Mouse (Mus musculus): ENCODE results near the gene Ccdc136. TPM values are rescaled to one million over a fixed set of nuclear protein-coding genes. Genes with fewer than 3 reads are reported as not detected.
"Not testable (repeated sequence)": the region's sequence is repeated elsewhere in the genome, so short reads cannot be mapped to it uniquely, and the experiment has no call there.

Ccdc136 gene
- 21.2 and 21.6 TPM in 2 replicates for polyA plus RNA-seq (2016; fragmentation: Nextera tagmentation; extraction: Ambion mirVana)

- H3K36me3 ChIP-seq (replicated peaks), result peaks cover 7% of the 10 kb centered on the region
- H3K4me1 ChIP-seq, result peaks cover 30% of the 10 kb centered on the region
- H3K27ac ChIP-seq, result peak within 1 kb of the TSS; percentile 87
- WGBS, result under 1% methylated on average over 41 of the region's 49 CpGs
- H3K9me3 ChIP-seq, result no peaks in the 10 kb centered on the region
- peak; percentile 77 for DNase-seq (ENCODE audit: extremely low spot score, low spot score)
- H3K4me3 ChIP-seq, result peak within 1 kb of the TSS; percentile 84
- H3K27me3 ChIP-seq (ENCODE audit: poor library complexity, severe bottlenecking), result peaks cover 49% of the 10 kb centered on the region
Observed at GRCm38 (mm10) chr6:29395910-29396713, at the start of gene Ccdc136. Gene Ccdc136 (plus strand): TSS chr6:29396309.

GRCm38 (mm10) chr6:29346512-29346911 is 49.6 kb upstream of the Ccdc136 start:
- not testable (repeated sequence) for H3K4me3 ChIP-seq; H3K27me3 ChIP-seq (ENCODE audit: poor library complexity, severe bottlenecking); H3K36me3 ChIP-seq (replicated peaks); DNase-seq (ENCODE audit: extremely low spot score, low spot score); H3K27ac ChIP-seq; H3K9me3 ChIP-seq
- peaks cover 17% of the 10 kb centered on the region for H3K4me1 ChIP-seq
- WGBS, result 91% methylated on average over 2 of the region's 2 CpGs

GRCm38 (mm10) chr6:29347189-29347588 is 48.9 kb upstream of the Ccdc136 start:
- peaks cover 17% of the 10 kb centered on the region for H3K4me1 ChIP-seq
- peak overlapping the region; percentile 92 for H3K4me3 ChIP-seq
- H3K27me3 ChIP-seq (ENCODE audit: poor library complexity, severe bottlenecking), result no peaks in the 10 kb centered on the region
- H3K27ac ChIP-seq, result peak overlapping the region; percentile 95
- DNase-seq (ENCODE audit: extremely low spot score, low spot score), result no peak
- no peaks in the 10 kb centered on the region for H3K9me3 ChIP-seq
- H3K36me3 ChIP-seq (replicated peaks), result 0 out of 2 replicates have a peak, but pooled peaks cover 6% of the 10 kb centered on the region
- WGBS, result 46% methylated on average over 7 of the region's 7 CpGs

- no peaks in the 10 kb centered on the region for H3K27me3 ChIP-seq (ENCODE audit: poor library complexity, severe bottlenecking)
- H3K4me3 ChIP-seq, result peak within 1 kb of the TSS; percentile 92
- H3K27ac ChIP-seq, result peak within 1 kb of the TSS; percentile 95
- H3K4me1 ChIP-seq, result peaks cover 17% of the 10 kb centered on the region
- DNase-seq (ENCODE audit: extremely low spot score, low spot score), result peak; percentile 100
- WGBS, result 0% methylated on average over 55 of the region's 55 CpGs
- no peaks in the 10 kb centered on the region for H3K9me3 ChIP-seq
- 0 out of 2 replicates have a peak, but pooled peaks cover 6% of the 10 kb centered on the region for H3K36me3 ChIP-seq (replicated peaks)
Observed at GRCm38 (mm10) chr6:29347665-29348370, 48.3 kb upstream of the Ccdc136 start, which contains the start of gene Calu. Gene Calu (plus strand): TSS chr6:29348069.

GRCm38 (mm10) chr6:29348371-29348724 is 47.8 kb upstream of the Ccdc136 start:
- Histone ChIP-seq H3K9me3 (no peaks in the 10 kb centered on the region), H3K36me3 (replicated peaks) (0 out of 2 replicates have a peak, but pooled peaks cover 6% of the 10 kb centered on the region), H3K4me1 (peaks cover 17% of the 10 kb centered on the region), H3K4me3 (peak overlapping the region; percentile 92), H3K27ac (peak overlapping the region; percentile 95), H3K27me3 (ENCODE audit: poor library complexity, severe bottlenecking) (no peaks in the 10 kb centered on the region)
- under 1% methylated on average over 15 of the region's 15 CpGs for WGBS
- no peak for DNase-seq (ENCODE audit: extremely low spot score, low spot score)

- peaks cover 17% of the 10 kb centered on the region for H3K4me1 ChIP-seq
- no peak overlapping the region for H3K4me3 ChIP-seq
- H3K27ac ChIP-seq, result no peak overlapping the region
- no peaks in the 10 kb centered on the region for H3K9me3 ChIP-seq
- peaks cover 16% of the 10 kb centered on the region for H3K36me3 ChIP-seq (replicated peaks)
- DNase-seq (ENCODE audit: extremely low spot score, low spot score), result no peak
- no peaks in the 10 kb centered on the region for H3K27me3 ChIP-seq (ENCODE audit: poor library complexity, severe bottlenecking)
Observed at GRCm38 (mm10) chr6:29351613-29352012, 44.5 kb upstream of the Ccdc136 start.

- Histone ChIP-seq H3K4me1 (peaks cover 9% of the 10 kb centered on the region), H3K4me3 (no peak overlapping the region), H3K36me3 (replicated peaks) (peaks cover 28% of the 10 kb centered on the region), H3K27me3 (ENCODE audit: poor library complexity, severe bottlenecking) (no peaks in the 10 kb centered on the region), H3K9me3 (no peaks in the 10 kb centered on the region), H3K27ac (no peak overlapping the region)
- no peak for DNase-seq (ENCODE audit: extremely low spot score, low spot score)
- WGBS, result 53% methylated on average over 5 of the region's 5 CpGs
Observed at GRCm38 (mm10) chr6:29352816-29353215, 43.3 kb upstream of the Ccdc136 start.

- DNase-seq (ENCODE audit: extremely low spot score, low spot score), result no peak
- Histone ChIP-seq H3K27me3 (ENCODE audit: poor library complexity, severe bottlenecking) (no peaks in the 10 kb centered on the region), H3K36me3 (replicated peaks) (peaks cover 80% of the 10 kb centered on the region), H3K4me3 (no peak overlapping the region), H3K4me1 (no peaks in the 10 kb centered on the region), H3K27ac (no peak overlapping the region), H3K9me3 (no peaks in the 10 kb centered on the region)
- 95% methylated on average over 3 of the region's 3 CpGs for WGBS
Observed at GRCm38 (mm10) chr6:29359386-29359785, 36.7 kb upstream of the Ccdc136 start.

- Histone ChIP-seq H3K4me1 (no peaks in the 10 kb centered on the region), H3K27me3 (ENCODE audit: poor library complexity, severe bottlenecking) (no peaks in the 10 kb centered on the region), H3K4me3 (no peak overlapping the region), H3K9me3 (no peaks in the 10 kb centered on the region), H3K36me3 (replicated peaks) (peaks cover 87% of the 10 kb centered on the region), H3K27ac (no peak overlapping the region)
- DNase-seq (ENCODE audit: extremely low spot score, low spot score), result no peak
- WGBS, result 93% methylated on average over 6 of the region's 6 CpGs
Observed at GRCm38 (mm10) chr6:29360211-29360610, 35.9 kb upstream of the Ccdc136 start.

- no peak for DNase-seq (ENCODE audit: extremely low spot score, low spot score)
- Histone ChIP-seq H3K36me3 (replicated peaks) (peaks cover 91% of the 10 kb centered on the region), H3K27me3 (ENCODE audit: poor library complexity, severe bottlenecking) (no peaks in the 10 kb centered on the region)
Observed at GRCm38 (mm10) chr6:29362246-29363128, 33.6 kb upstream of the Ccdc136 start.

GRCm38 (mm10) chr6:29363129-29363515 is 33.0 kb upstream of the Ccdc136 start:
- no peak overlapping the region for H3K4me3 ChIP-seq
- no peaks in the 10 kb centered on the region for H3K9me3 ChIP-seq
- 87% methylated on average over 3 of the region's 3 CpGs for WGBS
- H3K27me3 ChIP-seq (ENCODE audit: poor library complexity, severe bottlenecking), result no peaks in the 10 kb centered on the region
- no peak overlapping the region for H3K27ac ChIP-seq
- peaks cover 91% of the 10 kb centered on the region for H3K36me3 ChIP-seq (replicated peaks)
- no peak for DNase-seq (ENCODE audit: extremely low spot score, low spot score)
- H3K4me1 ChIP-seq, result no peaks in the 10 kb centered on the region

More at GRCm38 (mm10) chr6:29362246-29363128, 33.6 kb upstream of the Ccdc136 start:
- no peaks in the 10 kb centered on the region for H3K9me3 ChIP-seq
- no peak overlapping the region for H3K27ac ChIP-seq
- WGBS, result 71% methylated on average over 7 of the region's 7 CpGs
- H3K4me3 ChIP-seq, result no peak overlapping the region
- no peaks in the 10 kb centered on the region for H3K4me1 ChIP-seq

- DNase-seq (ENCODE audit: extremely low spot score, low spot score), result no peak
- no peak overlapping the region for H3K27ac ChIP-seq
- no peaks in the 10 kb centered on the region for H3K4me1 ChIP-seq
- H3K27me3 ChIP-seq (ENCODE audit: poor library complexity, severe bottlenecking), result no peaks in the 10 kb centered on the region
- H3K9me3 ChIP-seq, result no peaks in the 10 kb centered on the region
- no peak overlapping the region for H3K4me3 ChIP-seq
- WGBS, result 83% methylated on average over 1 of the region's 1 CpGs
- peaks cover 91% of the 10 kb centered on the region for H3K36me3 ChIP-seq (replicated peaks)
Observed at GRCm38 (mm10) chr6:29365277-29365676, 30.8 kb upstream of the Ccdc136 start.

Measured in forebrain, embryonic 10.5 days (tissue).